Mouse (Mus musculus): ENCODE results near the gene Bcl2l1. TPM values are rescaled to one million over a fixed set of nuclear protein-coding genes. Genes with fewer than 3 reads are reported as not detected.

Bcl2l1 gene
- total RNA-seq, 4 experiments from 2014 or later = 58.5 to 74.6 (median 72.0) TPM

GRCm38 (mm10) chr2:152767618-152768271 lies 63.8 kb downstream of the Bcl2l1 start:
- peak; percentile 29 for DNase-seq

- DNase-seq = peak; percentile 79
Measured at GRCm38 (mm10) chr2:152766387-152767123, 65.0 kb downstream of the Bcl2l1 start.

GRCm38 (mm10) chr2:152765045-152765674 lies 66.4 kb downstream of the Bcl2l1 start:
- DNase-seq = no peak

- DNase-seq = no peak
Measured at GRCm38 (mm10) chr2:152764172-152765044, 67.1 kb downstream of the Bcl2l1 start.

GRCm38 (mm10) chr2:152763310-152763709 lies 68.2 kb downstream of the Bcl2l1 start:
- DNase-seq = no peak

GRCm38 (mm10) chr2:152758351-152758750 lies 73.2 kb downstream of the Bcl2l1 start:
- no peak for DNase-seq

- DNase-seq = no peak
Measured at GRCm38 (mm10) chr2:152757478-152757877, 74.0 kb downstream of the Bcl2l1 start.

- no peak for DNase-seq
Measured at GRCm38 (mm10) chr2:152756474-152757393, 74.8 kb downstream of the Bcl2l1 start.

- DNase-seq = no peak
Measured at GRCm38 (mm10) chr2:152753944-152754711, 77.4 kb downstream of the Bcl2l1 start, which contains the start of gene Cox4i2. TSS of gene Cox4i2 (plus strand) at chr2:152754173.

- DNase-seq = peak; percentile 58
Measured at GRCm38 (mm10) chr2:152742435-152742834, 89.1 kb downstream of the Bcl2l1 start.

- DNase-seq = peak; percentile 83
Measured at GRCm38 (mm10) chr2:152741153-152742041, 90.1 kb downstream of the Bcl2l1 start.

GRCm38 (mm10) chr2:152740490-152740889 lies 91.0 kb downstream of the Bcl2l1 start:
- DNase-seq = no peak

- DNase-seq = no peak
Measured at GRCm38 (mm10) chr2:152739842-152740260, 91.7 kb downstream of the Bcl2l1 start.

GRCm38 (mm10) chr2:152739031-152739841 lies 92.3 kb downstream of the Bcl2l1 start:
- peak; percentile 53 for DNase-seq

GRCm38 (mm10) chr2:152738341-152738740 lies 93.2 kb downstream of the Bcl2l1 start:
- no peak for DNase-seq

- DNase-seq = no peak
Measured at GRCm38 (mm10) chr2:152737306-152738221, 94.0 kb downstream of the Bcl2l1 start.

GRCm38 (mm10) chr2:152736748-152737147 lies 94.8 kb downstream of the Bcl2l1 start:
- DNase-seq = peak; percentile 31

Data from adrenal gland, adult 8-10 months (tissue).